In genomic region chr11:99189154-99189582, GRCm38 (mm10) we compare ENCODE assay signal across 9 mouse cellular contexts. TPM values are rescaled to one million over a fixed set of nuclear protein-coding genes. Genes with fewer than 3 reads are reported as not detected.
DNase-seq lines count a peak whose midpoint lies in the region; ATAC-seq lines count a peak whose summit lies in the region.
"Had no signal": no experiment of that assay in that cellular context is flagged by ENCODE, and none has a peak within 500 bp of the region (broad histone marks: within the 10 kb centered on the region; RNA-seq: fewer than 3 reads in every experiment).

No protein-coding gene starts in this region.

- H3K27me3 ChIP-seq in heart, embryonic 10.5 days (ENCODE audit: insufficient read depth, poor library complexity, severe bottlenecking): peaks cover 9% of the 10 kb centered on the region
- H3K27me3 ChIP-seq in embryonic facial prominence, embryonic 14.5 days (replicated peaks; ENCODE audit: control insufficient read depth, insufficient read depth, low read length): no peaks in the 10 kb centered on the region

- no peak overlapping the region for H3K9ac ChIP-seq in embryonic facial prominence, embryonic 14.5 days (ENCODE audit: low read depth, low read length)

- DNase-seq in heart, adult 8-10 months (ENCODE audit: low spot score): peak; percentile 35
- no peak for DNase-seq in heart, embryonic 10.5 days (ENCODE audit: low spot score)
- peak; percentile 80 for DNase-seq in CD4-positive helper T cell, adult 2 months (ENCODE audit: low read depth, low spot score)
- peak; percentile 40 to 68 for DNase-seq in adrenal gland, postnatal 36 days
- DNase-seq in embryonic facial prominence, embryonic 14.5 days (ENCODE audit: low spot score): peak; percentile 56
- peak; percentile 72 to 73 for DNase-seq in kidney, postnatal 4 days
- DNase-seq in monocyte, adult 2 months (ENCODE audit: low read depth in 1 of 2, low spot score in 2 of 2): peak; percentile 49 to 67
- peak; percentile 67 for DNase-seq in testis, postnatal 10 days (ENCODE audit: low spot score)

- no peak overlapping the region for H3K4me2 ChIP-seq in embryonic facial prominence, embryonic 14.5 days (ENCODE audit: low read depth, low read length)

- 24% methylated on average over 14 of the region's 14 CpGs for WGBS in heart, embryonic 10.5 days
- 23% methylated on average over 14 of the region's 14 CpGs for WGBS in embryonic facial prominence, embryonic 14.5 days

- no peaks in the 10 kb centered on the region for H3K9me3 ChIP-seq in heart, embryonic 10.5 days
- no peaks in the 10 kb centered on the region for H3K9me3 ChIP-seq in embryonic facial prominence, embryonic 14.5 days (ENCODE audit: control insufficient read depth, low read length)

- H3K27ac ChIP-seq in heart, embryonic 10.5 days: no peak overlapping the region
- H3K27ac ChIP-seq in embryonic facial prominence, embryonic 14.5 days (replicated peaks; ENCODE audit: low read depth, low read length): no peak overlapping the region

- ATAC-seq in embryonic facial prominence, embryonic 14.5 days (ENCODE audit: low read depth): no peak

- no peak overlapping the region for H3K4me3 ChIP-seq in heart, embryonic 10.5 days
- H3K4me3 ChIP-seq in embryonic facial prominence, embryonic 14.5 days (ENCODE audit: low read depth, low read length): no peak overlapping the region

- no peaks in the 10 kb centered on the region for H3K4me1 ChIP-seq in heart, embryonic 10.5 days
- H3K4me1 ChIP-seq in embryonic facial prominence, embryonic 14.5 days (ENCODE audit: control insufficient read depth, insufficient read depth, low read length): no peaks in the 10 kb centered on the region

- H3K36me3 ChIP-seq in heart, embryonic 10.5 days: no peaks in the 10 kb centered on the region
- H3K36me3 ChIP-seq in embryonic facial prominence, embryonic 14.5 days (ENCODE audit: control insufficient read depth, insufficient read depth, low read length): no peaks in the 10 kb centered on the region

RNA-seq across cellular contexts. Expression of gene Ccr7, which starts 34.3 kb away (rescaled TPM):
- total RNA-seq in heart, adult 8-10 months (2022): under 1 TPM in 3 of 4 experiments, not detected in 1; 0.14 to 0.57 (median 0.25) TPM
- polyA plus RNA-seq in heart, embryonic 10.5 days (2016; fragmentation: Nextera tagmentation; extraction: Ambion mirVana): 0.25 and 0.78 TPM in 2 replicates
- total RNA-seq in adrenal gland, postnatal 36 days (2021): under 1 TPM in 1 of 2 experiments, not detected in 1; 0.20 TPM
- polyA plus RNA-seq in embryonic facial prominence, embryonic 14.5 days (2014; fragmentation: Nextera tagmentation; extraction: Ambion mirVana): 0.33 and 0.50 TPM in 2 replicates
- total RNA-seq: left cerebral cortex, postnatal 14 days had no signal

RNA-seq across cellular contexts. Expression of gene Smarce1, which starts 41.6 kb away (rescaled TPM):
- 10 to 100 TPM; 34.8 to 44.8 (median 41.2) TPM for total RNA-seq in heart, adult 8-10 months (2022)
- 191 and 259 TPM in 2 replicates for polyA plus RNA-seq in heart, embryonic 10.5 days (2016; fragmentation: Nextera tagmentation; extraction: Ambion mirVana)
- 10 to 100 TPM; 50.1 to 60.8 TPM for total RNA-seq in adrenal gland, postnatal 36 days (2021)
- polyA plus RNA-seq in embryonic facial prominence, embryonic 14.5 days (2014; fragmentation: Nextera tagmentation; extraction: Ambion mirVana): 130 and 146 TPM in 2 replicates

RNA-seq across cellular contexts. Expression of gene Krt222, which starts 54.7 kb away (rescaled TPM):
- 10 to 100 TPM; 26.5 to 44.5 (median 31.0) TPM for total RNA-seq in heart, adult 8-10 months (2022)
- polyA plus RNA-seq in heart, embryonic 10.5 days (2016; fragmentation: Nextera tagmentation; extraction: Ambion mirVana): 0.68 and 1.6 TPM in 2 replicates
- total RNA-seq in adrenal gland, postnatal 36 days (2021): 1 to 10 TPM in 1 of 2 experiments, under 1 TPM in 1; 0.79 to 1.1 TPM
- 0.66 and 0.70 TPM in 2 replicates for polyA plus RNA-seq in embryonic facial prominence, embryonic 14.5 days (2014; fragmentation: Nextera tagmentation; extraction: Ambion mirVana)

Comparison
In these comparisons a context has a peak if more than half of its experiments do, and no peak if none do; other contexts are left out.
1. RNA of gene Krt222, which starts 54.7 kb away (total RNA-seq): 26.5 to 44.5 TPM in heart, adult 8-10 months; 0.79 to 1.1 TPM in adrenal gland, postnatal 36 days; every median in the first group is over 10 times any median in the second.